Mouse (Mus musculus) cerebellum, adult (tissue): ENCODE measurements around the gene Kcnk5.

Source experiments
- ATAC-seq: cut with Nextera tagmentation; 2 replicates; pipeline ENCODE4 v1.9.2; 2017; ENCODE audit warnings: mild to moderate bottlenecking, moderate library complexity, mixed read lengths; ENCODE audit not compliant: insufficient number of reproducible peaks, low FRiP score, low TSS enrichment

Kcnk5 gene

GRCm38 (mm10) chr14:20171840-20172239 is 9.8 kb downstream of the Kcnk5 start:
- ATAC-seq: no peak

DNA sequence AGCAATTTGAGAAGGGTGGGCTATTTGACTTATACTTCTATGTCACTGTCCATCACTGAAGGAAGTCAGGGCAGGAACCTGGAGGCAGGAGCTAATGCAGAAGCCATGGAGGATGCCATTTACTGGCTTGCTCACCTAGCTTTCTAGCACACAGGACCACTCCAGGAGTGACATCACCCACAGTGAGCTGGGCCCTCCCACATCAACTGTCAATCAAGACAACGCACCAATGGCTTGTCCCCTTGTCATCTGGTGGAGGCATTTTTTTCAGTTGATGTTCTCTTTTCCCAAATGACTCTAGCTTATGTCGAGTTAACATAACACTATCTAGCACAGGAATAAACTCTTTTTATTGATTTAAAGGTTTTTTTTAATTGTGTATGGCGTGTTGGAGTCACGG is 12.4 kb downstream of the Kcnk5 start:
- no peak for ATAC-seq

- no peak for ATAC-seq
Observed at GRCm38 (mm10) chr14:20168478-20168877, 13.1 kb downstream of the Kcnk5 start.

DNA sequence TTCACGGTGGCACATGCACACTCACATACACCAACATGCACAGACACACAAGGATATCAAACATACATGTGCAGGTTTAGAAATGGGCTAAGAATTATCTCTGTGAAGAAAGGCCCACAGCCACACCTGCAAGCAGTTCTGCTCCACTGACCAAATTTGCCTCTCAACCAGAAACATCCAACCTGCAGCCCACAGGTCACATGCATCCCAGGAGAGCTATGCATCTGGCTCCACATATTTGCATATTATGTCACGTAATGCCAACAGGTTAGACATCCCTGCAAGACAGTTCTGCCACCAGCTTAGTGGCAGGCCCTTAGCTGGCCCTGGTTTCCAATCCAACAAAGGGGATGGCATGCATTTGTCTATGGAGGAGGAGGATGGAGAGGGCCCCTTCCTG is 13.6 kb downstream of the Kcnk5 start:
- no peak for ATAC-seq

DNA sequence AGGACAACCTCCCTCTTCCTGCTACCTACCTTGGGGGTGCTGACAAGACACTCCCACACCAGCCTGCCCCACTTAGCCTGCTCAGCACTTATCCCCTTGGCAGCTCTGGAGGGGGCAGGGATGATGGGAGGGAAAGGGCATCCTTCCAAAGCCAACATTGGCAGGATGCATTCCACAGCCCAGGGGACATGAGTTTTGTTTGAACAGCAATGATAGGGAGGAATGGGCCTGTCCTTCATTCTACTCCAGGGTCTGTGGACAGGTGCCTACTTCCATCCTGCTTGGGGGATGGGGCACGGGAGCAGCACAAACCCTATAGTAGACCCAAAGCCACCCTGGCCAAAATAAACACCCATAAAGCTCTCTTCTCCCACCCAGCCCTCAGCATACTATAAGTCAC is 16.2 kb downstream of the Kcnk5 start:
- no peak for ATAC-seq

- ATAC-seq: no peak
Observed at GRCm38 (mm10) chr14:20164438-20164837, 17.2 kb downstream of the Kcnk5 start.

- no peak for ATAC-seq
Observed at GRCm38 (mm10) chr14:20162686-20163085, 18.9 kb downstream of the Kcnk5 start.

- ATAC-seq: no peak
Observed at GRCm38 (mm10) chr14:20158727-20159681, 22.6 kb downstream of the Kcnk5 start.

DNA sequence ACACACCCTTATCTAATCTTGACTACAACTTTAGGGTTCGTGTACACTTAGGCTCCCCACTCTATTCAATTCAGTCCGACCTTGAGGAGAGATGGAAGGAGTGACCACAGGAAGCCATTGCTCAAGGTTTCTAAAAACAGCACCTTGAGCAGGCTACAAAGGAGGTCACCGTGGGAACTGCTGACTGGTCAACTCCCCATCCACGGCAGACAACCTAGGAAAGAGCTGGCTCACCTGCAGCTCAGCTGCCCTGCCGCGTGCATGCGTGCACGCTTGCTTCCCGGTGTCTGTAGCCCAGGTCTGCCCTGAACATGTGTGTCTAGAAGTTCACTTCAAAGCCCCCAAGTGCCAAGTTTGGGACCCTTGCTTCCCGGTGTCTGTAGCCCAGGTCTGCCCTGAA is 24.0 kb downstream of the Kcnk5 start:
- ATAC-seq: no peak

- no peak for ATAC-seq
Observed at GRCm38 (mm10) chr14:20155718-20156117, 25.9 kb downstream of the Kcnk5 start.

- no peak for ATAC-seq
Observed at GRCm38 (mm10) chr14:20154937-20155336, 26.7 kb downstream of the Kcnk5 start.

GRCm38 (mm10) chr14:20154245-20154644 is 27.4 kb downstream of the Kcnk5 start:
- ATAC-seq: no peak

DNA sequence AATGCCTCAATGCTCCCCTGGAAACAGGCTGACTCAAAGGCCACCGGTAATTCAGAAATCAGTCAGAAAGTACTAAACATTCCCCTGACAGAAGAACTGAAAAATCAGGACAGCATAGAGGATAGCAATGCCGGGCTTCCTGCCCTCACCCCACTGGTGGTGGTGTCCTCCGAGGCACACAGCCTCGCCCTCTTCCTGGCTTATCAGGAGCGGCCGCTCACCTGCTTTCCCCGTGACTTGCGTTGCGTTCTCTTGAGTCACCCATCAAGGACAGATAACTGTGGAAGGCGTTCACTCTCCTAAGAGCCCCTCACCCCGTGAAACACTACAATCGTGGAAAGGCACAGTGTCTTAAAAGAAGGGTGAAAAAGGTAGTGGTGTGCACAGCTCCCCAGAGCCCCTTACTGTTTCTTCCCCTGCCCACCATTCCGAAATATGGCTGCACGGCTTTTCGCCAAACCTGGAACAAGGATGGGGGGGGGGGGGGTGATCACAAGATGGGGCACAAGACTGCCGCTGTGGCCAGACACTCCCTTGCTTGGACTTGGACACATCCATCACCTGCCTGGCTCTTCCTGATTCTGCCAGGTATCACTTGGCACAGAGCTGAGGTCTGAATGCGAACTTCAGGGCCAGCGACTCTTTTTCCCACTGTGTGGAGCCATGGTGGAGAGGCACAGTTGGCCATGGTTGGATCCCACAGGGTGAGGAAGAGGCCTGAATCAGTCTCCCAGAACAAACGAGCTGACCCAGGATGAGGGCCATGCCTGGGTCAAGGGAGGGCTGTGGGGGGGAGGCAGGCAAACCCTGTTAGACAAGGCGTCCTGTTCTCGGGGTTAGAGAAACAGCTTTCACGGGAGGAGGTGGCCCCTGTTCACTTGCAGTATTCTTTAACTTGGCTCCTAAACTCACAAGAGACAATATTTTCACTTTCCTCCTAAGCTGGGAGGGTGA is 32.2 kb downstream of the Kcnk5 start:
- ATAC-seq: no peak

DNA sequence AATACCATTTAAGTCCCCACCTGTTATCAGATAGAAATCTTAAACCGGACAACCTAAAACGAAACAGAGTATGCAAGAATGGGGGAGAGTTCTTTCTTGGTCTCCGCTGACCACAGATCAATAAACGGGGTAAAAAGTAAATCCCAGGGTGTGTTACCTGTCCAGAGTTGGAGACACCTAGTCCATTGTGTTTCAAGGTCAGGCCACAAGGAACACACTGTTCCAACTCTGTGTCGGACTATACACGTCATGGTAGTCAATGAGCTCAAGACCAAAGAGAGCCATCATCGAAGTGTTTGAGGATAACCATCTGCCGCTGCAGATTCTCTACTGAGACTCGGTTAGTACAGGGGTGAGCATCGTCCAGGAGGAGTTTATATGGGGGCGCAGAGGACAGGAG is 33.1 kb downstream of the Kcnk5 start:
- no peak for ATAC-seq

DNA sequence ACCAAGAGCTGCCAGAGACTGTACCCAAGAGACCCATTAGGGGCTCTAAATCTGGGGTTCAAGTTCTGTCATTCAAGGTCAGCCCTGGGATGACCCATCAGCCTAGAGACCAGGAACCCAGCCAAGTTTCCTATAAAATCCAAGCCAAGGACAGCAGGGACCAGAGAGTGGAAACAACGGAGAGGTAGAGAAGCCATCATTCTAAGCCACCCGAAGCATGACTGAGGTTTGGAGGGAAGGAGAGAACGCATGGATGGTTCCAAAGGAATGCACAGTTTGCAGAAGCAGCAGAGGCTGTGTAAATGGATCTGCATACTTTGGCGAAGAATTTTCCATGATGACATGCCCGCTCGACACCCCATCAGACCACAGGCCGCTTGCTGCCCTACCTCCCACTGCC is 33.8 kb downstream of the Kcnk5 start:
- ATAC-seq: no peak

DNA sequence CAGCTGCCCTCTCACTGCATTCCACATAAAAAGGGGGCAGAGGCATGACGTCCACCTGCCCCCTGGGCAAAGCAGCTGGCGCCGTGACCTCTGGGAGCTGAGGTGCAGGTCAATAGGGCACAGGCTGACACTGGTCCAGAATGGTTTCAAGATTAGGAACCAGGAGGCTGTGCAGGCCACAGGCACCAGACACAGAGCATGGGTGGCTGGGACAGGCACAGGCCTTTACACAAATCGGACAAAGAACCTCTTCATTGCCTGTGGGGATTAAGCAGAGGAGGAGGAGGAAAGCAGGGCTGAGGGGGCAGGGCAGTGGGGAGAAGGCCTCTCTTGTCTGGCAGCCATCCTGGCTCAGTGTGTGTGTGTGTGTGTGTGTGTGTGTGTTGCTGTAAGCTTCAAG is 37.5 kb downstream of the Kcnk5 start:
- ATAC-seq: no peak

GRCm38 (mm10) chr14:20138484-20139355 is 42.9 kb downstream of the Kcnk5 start, which contains the start of gene Saysd1:
Gene Saysd1 (minus strand): TSS chr14:20138534.
- ATAC-seq: no peak

DNA sequence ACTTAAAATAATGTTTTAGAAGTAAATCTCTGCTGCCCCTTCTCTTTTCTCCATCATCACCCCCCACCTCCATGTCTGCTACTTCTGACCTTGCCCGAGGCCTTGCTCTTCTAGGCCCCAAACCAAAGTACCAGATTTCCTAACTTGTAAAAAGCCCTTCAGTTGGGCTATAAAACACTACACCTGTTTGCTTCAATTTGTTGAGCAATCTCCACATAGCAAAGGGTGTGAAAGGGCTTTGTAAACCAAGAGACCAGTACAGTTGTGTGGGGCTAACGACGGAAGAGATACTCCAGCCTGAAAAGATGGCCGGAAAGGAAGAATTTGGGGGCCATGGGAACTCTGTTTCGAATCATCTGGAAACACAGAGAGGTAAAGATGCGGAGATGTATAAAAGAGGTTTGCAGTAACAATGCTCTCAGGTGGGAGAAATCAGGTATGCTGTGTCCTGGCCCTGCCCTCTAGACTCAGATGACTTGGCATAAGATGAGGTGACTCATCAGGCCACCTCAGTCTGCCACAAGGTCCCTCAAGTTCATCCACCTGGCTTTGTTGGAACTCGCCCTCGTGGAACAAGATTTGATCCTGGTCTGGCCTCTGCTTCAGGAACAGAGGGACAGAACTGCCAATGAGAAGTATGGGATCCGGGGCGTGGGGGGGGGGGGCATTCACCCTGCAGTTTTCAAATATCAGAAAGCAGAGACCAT is 46.5 kb downstream of the Kcnk5 start:
- ATAC-seq: no peak

- ATAC-seq: no peak
Observed at GRCm38 (mm10) chr14:20128162-20128561, 53.4 kb downstream of the Kcnk5 start.
